Mouse (Mus musculus): ENCODE data around the gene 4930505A04Rik.
A peak's percentile ranks its signal among the peaks of the same experiment; 100 is the strongest.

GRCm38 (mm10) chr11:30471751-30472593, at the start of gene 4930505A04Rik:
- TF ChIP-seq POLR2A (IDR thresholded peaks at IDR 0.05; ENCODE audit: insufficient read depth, low read depth, low read length) (peak; percentile 35; the same call in 1 of the 2 replicates), CTCF (IDR thresholded peaks at IDR 0.05; ENCODE audit: insufficient read depth, low read depth, low read length) (no peak)
